8 mouse cellular contexts compared by ENCODE assay signal in genomic region chr4:125941916-125942315, GRCm38 (mm10).
A peak's percentile ranks its signal among the peaks of the same experiment; 100 is the strongest.
DNase-seq lines count a peak whose midpoint lies in the region; ATAC-seq lines count a peak whose summit lies in the region.

No protein-coding gene starts in this region.

- no peaks in the 10 kb centered on the region for H3K4me1 ChIP-seq in embryonic facial prominence, embryonic 11.5 days (ENCODE audit: control insufficient read depth, insufficient read depth, low read length)
- peaks cover 8% of the 10 kb centered on the region; the same call in 1 of the 2 replicates for H3K4me1 ChIP-seq in embryonic facial prominence, embryonic 10.5 days
- H3K4me1 ChIP-seq in hindbrain, embryonic 16.5 days (ENCODE audit: control insufficient read depth, insufficient read depth, low read depth, low read length) = no peaks in the 10 kb centered on the region

- no peaks in the 10 kb centered on the region for H3K36me3 ChIP-seq in embryonic facial prominence, embryonic 11.5 days (replicated peaks; ENCODE audit: control insufficient read depth, insufficient read depth, low read depth, low read length)
- H3K36me3 ChIP-seq in embryonic facial prominence, embryonic 10.5 days (replicated peaks) = no peaks in the 10 kb centered on the region
- H3K36me3 ChIP-seq in hindbrain, embryonic 16.5 days (ENCODE audit: control insufficient read depth, insufficient read depth, low read length) = no peaks in the 10 kb centered on the region

- peak; percentile 61 for DNase-seq in embryonic facial prominence, embryonic 11.5 days (ENCODE audit: low spot score)
- no peak for DNase-seq in embryonic facial prominence, embryonic 10.5 days (ENCODE audit: low spot score)
- peak; percentile 58 for DNase-seq in A20 (ENCODE audit: low read depth, low spot score)
- DNase-seq in cerebellum, postnatal 14 days = peak; percentile 69 to 82
- peak; percentile 42 to 49 for DNase-seq in left cerebral cortex, postnatal 36 days (ENCODE audit: low spot score in 2 of 2)
- DNase-seq in right cerebral cortex, postnatal 4 days = peak; percentile 77
- DNase-seq in yolk sac, embryonic 10.5 days (ENCODE audit: low spot score) = no peak

- ATAC-seq in embryonic facial prominence, embryonic 11.5 days (replicated peaks; ENCODE audit: insufficient number of reproducible peaks, low FRiP score, low TSS enrichment, low read depth) = no peak
- ATAC-seq in hindbrain, embryonic 16.5 days = 0 out of 2 replicates have a peak, but pooled peaks have one; percentile 37

- no peak overlapping the region for H3K27ac ChIP-seq in embryonic facial prominence, embryonic 11.5 days (replicated peaks; ENCODE audit: low read depth, low read length)
- H3K27ac ChIP-seq in embryonic facial prominence, embryonic 10.5 days (replicated peaks) = no peak overlapping the region
- no peak overlapping the region for H3K27ac ChIP-seq in hindbrain, embryonic 16.5 days (ENCODE audit: low read depth, low read length)

- no peak overlapping the region for H3K4me2 ChIP-seq in embryonic facial prominence, embryonic 11.5 days (ENCODE audit: low read depth, low read length)
- H3K4me2 ChIP-seq in hindbrain, embryonic 16.5 days (ENCODE audit: low read length) = no peak overlapping the region

- no peaks in the 10 kb centered on the region for H3K27me3 ChIP-seq in embryonic facial prominence, embryonic 11.5 days (ENCODE audit: control insufficient read depth, insufficient read depth, low read length)
- H3K27me3 ChIP-seq in embryonic facial prominence, embryonic 10.5 days (replicated peaks; ENCODE audit: low read depth, poor library complexity, severe bottlenecking) = peaks cover 7% of the 10 kb centered on the region; the same call in 1 of the 2 replicates
- no peaks in the 10 kb centered on the region; the same call in 1 of the 2 replicates for H3K27me3 ChIP-seq in hindbrain, embryonic 16.5 days (replicated peaks; ENCODE audit: control insufficient read depth, insufficient read depth, low read length)

- no peaks in the 10 kb centered on the region for H3K9me3 ChIP-seq in embryonic facial prominence, embryonic 11.5 days (replicated peaks; ENCODE audit: control insufficient read depth, low read length)
- H3K9me3 ChIP-seq in embryonic facial prominence, embryonic 10.5 days = no peaks in the 10 kb centered on the region
- no peaks in the 10 kb centered on the region for H3K9me3 ChIP-seq in hindbrain, embryonic 16.5 days (ENCODE audit: control insufficient read depth, low read length)

- no peak overlapping the region for H3K4me3 ChIP-seq in embryonic facial prominence, embryonic 11.5 days (ENCODE audit: low read depth, low read length)
- no peak overlapping the region for H3K4me3 ChIP-seq in embryonic facial prominence, embryonic 10.5 days
- H3K4me3 ChIP-seq in hindbrain, embryonic 16.5 days (ENCODE audit: low read length) = no peak overlapping the region

- WGBS in embryonic facial prominence, embryonic 11.5 days = 50% methylated on average over 3 of the region's 3 CpGs
- WGBS in embryonic facial prominence, embryonic 10.5 days = 46% methylated on average over 3 of the region's 3 CpGs
- 34% methylated on average over 3 of the region's 3 CpGs for WGBS in hindbrain, embryonic 16.5 days

- intact Hi-C loops in left cerebral cortex, postnatal 36 days (cut with DNase I) = loop anchor here (1.0 to 5.0 kb wide), 3 partner anchors 445 to 785 kb away; no protein-coding TSS in a partner anchor

- H3K9ac ChIP-seq in embryonic facial prominence, embryonic 11.5 days (replicated peaks; ENCODE audit: low read length) = no peak overlapping the region
- H3K9ac ChIP-seq in hindbrain, embryonic 16.5 days (ENCODE audit: low read depth, low read length) = no peak overlapping the region

Comparison
In these comparisons a context has a peak if more than half of its experiments do, and no peak if none do; other contexts are left out.
1. DNase-seq: peak in embryonic facial prominence, embryonic 11.5 days (single experiment), A20 (single experiment), cerebellum, postnatal 14 days (2 of 2), left cerebral cortex, postnatal 36 days (2 of 2) and right cerebral cortex, postnatal 4 days (single experiment); none in embryonic facial prominence, embryonic 10.5 days (single experiment) and yolk sac, embryonic 10.5 days (single experiment).